Mouse (Mus musculus): ENCODE data around the gene Fam240a.

GRCm38 (mm10) chr9:110950109-110950508 lies 33.4 kb upstream of the Fam240a start:
- TF ChIP-seq CTCF (conservative IDR thresholded peaks at IDR 0.05; ENCODE audit: insufficient read depth, insufficient read length, low read depth, low read length) (no peak), POLR2A (IDR thresholded peaks at IDR 0.05; ENCODE audit: low read depth, low read length) (no peak)

Data from kidney, adult 2 months (tissue).